Mouse (Mus musculus): Measurements from ENCODE around the gene Acr. TPM values are rescaled to one million over a fixed set of nuclear protein-coding genes. Genes with fewer than 3 reads are reported as not detected.

Gene Acr
- 0.14 and 0.23 TPM in 2 replicates for polyA plus RNA-seq (2015; fragmentation: Nextera tagmentation; extraction: Ambion mirVana)

DNA sequence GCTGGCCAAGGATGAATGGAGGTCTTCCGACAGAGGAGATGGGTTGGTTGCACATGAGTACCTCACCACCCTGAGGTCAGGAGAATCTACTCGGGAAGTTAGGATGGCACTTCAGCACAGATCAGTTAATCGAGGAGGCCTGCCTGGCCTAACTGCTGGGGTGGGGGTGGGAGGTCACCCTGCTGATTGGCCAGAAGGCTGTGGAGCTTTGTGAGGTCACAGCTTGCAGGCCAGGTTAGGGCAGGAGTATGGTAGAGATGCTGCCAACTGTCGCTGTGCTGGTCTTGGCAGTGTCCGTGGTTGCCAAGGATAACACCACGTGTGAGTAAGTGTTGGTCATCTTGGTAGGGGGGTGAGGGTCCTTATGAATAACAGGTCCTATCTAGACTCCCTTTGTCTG, at the start of gene Acr:
Gene Acr, plus strand, starts transcription at position 213 of the 400 bp plus-strand sequence.
- 87% methylated on average over 6 of the region's 6 CpGs for WGBS
- no peak for ATAC-seq (ENCODE audit: insufficient read depth, low FRiP score, low read depth)
- Histone ChIP-seq H3K27ac (no peak within 1 kb of the TSS), H3K36me3 (no peaks in the 10 kb centered on the region), H3K4me2 (no peak within 1 kb of the TSS), H3K9me3 (no peaks in the 10 kb centered on the region), H3K27me3 (replicated peaks) (no peaks in the 10 kb centered on the region), H3K4me3 (replicated peaks) (no peak within 1 kb of the TSS), H3K9ac (no peak within 1 kb of the TSS), H3K4me1 (no peaks in the 10 kb centered on the region)

DNA sequence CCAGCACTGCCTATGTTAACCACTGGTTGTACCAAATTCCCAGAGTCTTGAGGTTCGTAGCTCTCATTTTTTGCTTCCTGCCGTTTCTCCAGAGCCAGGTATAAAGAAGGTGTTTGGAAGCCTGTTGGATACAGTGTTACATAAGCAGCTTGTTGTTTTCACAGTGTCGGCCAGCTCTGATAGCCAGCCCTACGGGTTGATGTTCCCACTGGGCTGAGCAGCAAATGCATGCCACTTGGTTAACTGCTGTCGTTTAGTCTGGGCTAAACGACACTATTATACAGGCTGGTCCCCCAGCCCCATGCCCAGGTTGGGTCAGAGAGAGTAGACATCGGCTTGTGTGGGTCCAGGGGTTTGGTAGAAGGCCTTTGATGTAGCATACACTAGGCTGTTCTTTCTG, 46.2 kb upstream of the Acr start:
- no peaks in the 10 kb centered on the region for H3K9me3 ChIP-seq
- H3K4me3 ChIP-seq (replicated peaks), result no peak overlapping the region
- H3K36me3 ChIP-seq, result no peaks in the 10 kb centered on the region
- H3K9ac ChIP-seq, result no peak overlapping the region
- H3K4me2 ChIP-seq, result no peak overlapping the region
- peaks cover 23% of the 10 kb centered on the region for H3K27me3 ChIP-seq (replicated peaks)
- no peak overlapping the region for H3K27ac ChIP-seq
- no peak for ATAC-seq (ENCODE audit: insufficient read depth, low FRiP score, low read depth)
- 76% methylated on average over 7 of the region's 7 CpGs for WGBS
- 0 out of 2 replicates have a peak, but pooled peaks cover 7% of the 10 kb centered on the region for H3K4me1 ChIP-seq

DNA sequence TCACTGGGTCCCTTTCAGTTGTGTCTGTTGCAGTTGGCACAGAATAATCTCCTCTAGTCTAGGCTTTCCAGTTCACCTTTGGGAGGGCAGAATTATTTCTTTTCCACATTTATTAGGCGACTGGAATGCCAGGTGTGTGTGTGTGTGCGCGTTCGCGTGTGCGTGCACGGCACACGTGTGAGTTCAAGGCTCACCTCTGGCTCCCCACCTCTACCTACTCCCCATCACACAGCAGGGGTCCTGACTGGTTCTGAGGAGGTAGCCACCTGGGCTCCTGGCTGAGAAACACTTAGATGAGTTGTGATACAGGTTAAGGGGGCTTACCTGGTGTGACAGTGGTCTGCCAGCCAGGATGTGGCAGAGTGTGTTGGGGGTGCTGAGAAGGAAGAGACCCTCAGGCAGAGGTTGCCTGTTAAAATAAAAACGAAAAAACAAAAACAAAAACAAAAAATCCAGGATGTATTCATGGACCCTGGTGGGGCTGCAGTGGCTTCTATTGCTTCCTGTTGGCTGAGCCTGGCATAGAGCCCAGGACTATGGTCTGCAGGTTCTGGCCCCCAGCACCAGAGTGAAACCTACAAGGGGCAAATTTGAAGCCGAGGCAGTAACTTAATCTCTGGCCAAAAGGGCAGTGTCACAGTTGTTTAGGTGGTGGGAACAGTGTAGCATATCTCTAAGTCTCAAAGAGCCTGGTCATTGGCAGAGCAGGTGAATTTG, 45.4 kb upstream of the Acr start:
- Histone ChIP-seq H3K9me3 (no peaks in the 10 kb centered on the region), H3K4me3 (replicated peaks) (peak overlapping the region; percentile 56), H3K36me3 (no peaks in the 10 kb centered on the region), H3K27me3 (replicated peaks) (peaks cover 23% of the 10 kb centered on the region), H3K9ac (no peak overlapping the region), H3K4me2 (peak overlapping the region; percentile 91), H3K27ac (no peak overlapping the region), H3K4me1 (0 out of 2 replicates have a peak, but pooled peaks cover 7% of the 10 kb centered on the region)
- 85% methylated on average over 10 of the region's 10 CpGs for WGBS
- 0 out of 2 replicates have a peak, but pooled peaks have one; percentile 1 for ATAC-seq (ENCODE audit: insufficient read depth, low FRiP score, low read depth)

DNA sequence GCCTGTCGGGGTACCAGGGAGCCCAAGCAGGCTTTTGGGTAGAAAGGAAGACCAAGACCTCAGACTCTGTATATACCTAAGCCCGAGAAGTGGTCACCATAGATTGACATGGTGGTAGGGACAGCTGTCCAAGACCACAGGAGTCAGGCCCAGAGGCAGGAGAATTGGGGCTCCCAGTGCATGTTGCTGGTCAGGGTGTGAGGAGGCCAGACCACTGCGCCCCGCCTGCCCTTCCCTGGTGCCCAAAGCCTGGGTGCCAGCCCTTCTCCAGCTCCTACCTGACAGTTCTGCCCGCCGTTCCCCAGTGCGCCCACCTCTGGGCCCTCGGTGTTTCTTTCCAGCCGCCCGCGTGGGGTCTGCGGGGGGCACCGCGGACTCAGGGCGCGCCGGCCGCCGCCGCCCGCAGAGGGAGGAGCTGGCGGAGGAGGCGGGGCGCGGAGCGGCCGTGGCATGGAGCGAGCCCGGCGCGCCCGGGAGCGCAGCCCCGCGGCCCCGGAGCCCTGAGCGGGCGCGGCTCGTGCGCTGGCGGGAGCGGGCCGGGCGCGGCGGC, 44.8 kb upstream of the Acr start:
- H3K4me2 ChIP-seq, result peak overlapping the region; percentile 91
- H3K36me3 ChIP-seq, result no peaks in the 10 kb centered on the region
- no peaks in the 10 kb centered on the region for H3K9me3 ChIP-seq
- peak overlapping the region; percentile 56 for H3K4me3 ChIP-seq (replicated peaks)
- no peak overlapping the region; the same call in 1 of the 2 replicates for H3K9ac ChIP-seq
- no peak overlapping the region for H3K27ac ChIP-seq
- whole genome bisulfite sequencing, result 26% methylated on average over 24 of the region's 47 CpGs
- H3K27me3 ChIP-seq (replicated peaks), result peaks cover 23% of the 10 kb centered on the region
- ATAC-seq (ENCODE audit: insufficient read depth, low FRiP score, low read depth), result peak; percentile 68
- 0 out of 2 replicates have a peak, but pooled peaks cover 7% of the 10 kb centered on the region for H3K4me1 ChIP-seq

DNA sequence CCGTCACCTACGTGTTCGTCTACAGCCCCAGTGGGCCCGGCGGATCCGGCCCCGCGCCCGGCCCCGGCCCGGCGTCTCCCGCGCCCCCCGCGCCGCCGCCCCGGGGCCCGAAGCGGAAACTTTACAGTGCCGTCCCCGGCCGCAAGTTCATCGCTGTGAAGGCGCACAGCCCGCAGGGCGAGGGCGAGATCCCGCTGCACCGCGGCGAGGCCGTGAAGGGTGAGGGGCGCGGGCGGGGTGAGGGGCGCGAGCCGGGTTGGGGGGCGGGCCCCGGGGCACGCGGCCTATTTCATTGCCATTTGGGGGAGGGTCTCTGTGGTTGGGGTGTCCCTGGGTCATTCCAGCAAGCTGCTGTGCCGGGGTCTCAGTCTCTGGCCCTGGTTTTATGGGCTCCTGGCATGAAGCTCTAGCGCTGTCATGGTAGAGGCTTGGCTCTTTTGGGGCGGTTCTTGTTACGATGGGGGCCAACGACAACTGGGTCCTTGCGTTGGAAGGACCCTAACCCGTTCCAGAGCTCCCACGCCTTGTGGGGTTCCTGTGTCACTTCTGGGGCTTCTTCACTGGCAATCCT, 44.0 kb upstream of the Acr start:
- peak overlapping the region; percentile 56 for H3K4me3 ChIP-seq (replicated peaks)
- no peak for ATAC-seq (ENCODE audit: insufficient read depth, low FRiP score, low read depth)
- no peaks in the 10 kb centered on the region for H3K36me3 ChIP-seq
- H3K9ac ChIP-seq, result 0 out of 2 replicates have a peak overlapping the region, but pooled peaks have one; percentile 39
- H3K9me3 ChIP-seq, result no peaks in the 10 kb centered on the region
- peak overlapping the region; percentile 91 for H3K4me2 ChIP-seq
- no peak overlapping the region for H3K27ac ChIP-seq
- peaks cover 23% of the 10 kb centered on the region for H3K27me3 ChIP-seq (replicated peaks)
- 27% methylated on average over 52 of the region's 52 CpGs for WGBS
- 0 out of 2 replicates have a peak, but pooled peaks cover 7% of the 10 kb centered on the region for H3K4me1 ChIP-seq

DNA sequence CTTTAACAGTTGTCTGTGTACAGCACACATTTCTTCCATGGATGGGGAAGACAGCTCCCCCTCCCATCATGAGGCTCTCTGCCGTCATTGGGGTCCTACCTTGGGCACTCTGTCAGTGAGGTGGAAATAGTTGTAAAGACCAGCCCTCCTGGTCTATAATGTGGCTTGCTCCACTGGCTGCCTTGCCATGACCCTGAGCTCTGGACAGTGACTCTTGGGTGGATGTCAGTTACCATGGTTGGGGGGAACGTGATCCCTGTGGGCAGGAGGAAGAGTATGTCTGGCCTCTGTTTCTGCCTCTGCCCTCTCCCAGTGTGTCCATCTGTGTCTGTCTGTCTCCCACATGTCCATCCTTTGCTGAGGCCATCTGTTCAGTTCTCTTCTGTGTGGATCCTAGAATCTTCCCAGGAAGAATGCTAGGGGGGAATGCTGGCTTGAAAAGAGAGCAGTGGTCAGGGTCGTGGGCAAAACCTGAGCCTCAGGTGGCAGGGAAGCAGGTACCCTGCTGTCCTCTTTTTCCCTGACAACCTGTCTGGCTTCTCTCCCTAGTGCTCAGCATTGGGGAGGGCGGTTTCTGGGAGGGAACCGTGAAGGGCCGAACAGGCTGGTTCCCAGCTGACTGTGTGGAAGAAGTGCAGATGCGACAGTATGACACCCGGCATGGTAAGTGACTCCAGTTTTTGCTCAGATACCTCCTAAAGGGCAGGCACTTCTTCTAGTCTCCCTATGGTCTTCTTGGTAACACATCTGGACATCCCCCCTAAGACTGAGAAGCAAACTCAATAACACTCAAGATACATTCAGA, 43.3 kb upstream of the Acr start:
- H3K4me2 ChIP-seq, result peak overlapping the region; percentile 91
- peaks cover 23% of the 10 kb centered on the region for H3K27me3 ChIP-seq (replicated peaks)
- H3K4me1 ChIP-seq, result 0 out of 2 replicates have a peak, but pooled peaks cover 7% of the 10 kb centered on the region
- no peaks in the 10 kb centered on the region for H3K36me3 ChIP-seq
- no peaks in the 10 kb centered on the region for H3K9me3 ChIP-seq
- peak overlapping the region; percentile 56 for H3K4me3 ChIP-seq (replicated peaks)
- no peak overlapping the region for H3K27ac ChIP-seq
- WGBS, result 77% methylated on average over 8 of the region's 8 CpGs
- no peak overlapping the region for H3K9ac ChIP-seq
- no peak for ATAC-seq (ENCODE audit: insufficient read depth, low FRiP score, low read depth)

DNA sequence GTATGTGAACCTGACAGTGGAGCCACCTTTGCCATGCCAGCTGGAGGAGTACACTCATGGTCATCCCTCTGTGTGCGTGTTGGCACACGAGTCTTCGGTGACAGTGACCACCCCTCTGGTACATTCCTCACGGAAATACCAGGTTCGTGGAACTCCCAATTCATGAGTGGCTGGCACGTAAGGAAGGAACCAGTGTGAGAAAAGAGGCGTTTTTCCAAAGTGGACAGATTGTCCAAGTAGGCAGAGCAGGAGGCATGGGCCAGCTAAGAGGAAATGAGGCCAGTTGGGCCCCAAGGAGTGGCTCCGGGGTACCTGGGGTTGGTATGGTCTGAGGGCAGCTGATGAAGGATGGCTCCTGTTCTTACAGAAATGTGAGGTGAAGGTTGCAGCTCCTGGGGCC, 42.7 kb upstream of the Acr start:
- H3K36me3 ChIP-seq, result no peaks in the 10 kb centered on the region
- WGBS, result 88% methylated on average over 8 of the region's 8 CpGs
- H3K9me3 ChIP-seq, result no peaks in the 10 kb centered on the region
- H3K27me3 ChIP-seq (replicated peaks), result peaks cover 23% of the 10 kb centered on the region
- ATAC-seq (ENCODE audit: insufficient read depth, low FRiP score, low read depth), result no peak
- no peak overlapping the region for H3K9ac ChIP-seq
- no peak overlapping the region for H3K4me2 ChIP-seq
- no peak overlapping the region for H3K4me3 ChIP-seq (replicated peaks)
- H3K27ac ChIP-seq, result no peak overlapping the region
- H3K4me1 ChIP-seq, result 0 out of 2 replicates have a peak, but pooled peaks cover 11% of the 10 kb centered on the region

DNA sequence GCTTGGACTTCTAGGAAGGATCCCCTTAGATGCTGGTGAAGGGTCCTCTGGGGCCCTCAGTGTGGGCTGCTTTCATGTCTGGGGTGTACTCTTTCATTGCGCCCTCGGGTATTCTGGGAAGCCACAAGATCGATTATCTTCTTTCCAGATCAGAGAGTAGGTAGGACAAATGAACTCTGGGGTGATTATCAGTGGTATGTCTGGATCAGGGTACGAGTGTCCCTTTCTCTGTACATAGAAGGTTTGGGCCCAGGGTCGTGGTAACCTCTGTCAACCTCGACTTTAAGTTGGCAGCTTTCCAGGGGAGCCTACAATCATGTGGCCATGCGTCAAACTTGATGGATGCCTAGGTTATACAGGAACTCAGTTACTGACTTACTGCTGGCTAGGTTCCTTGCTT, 42.2 kb upstream of the Acr start:
- Histone ChIP-seq H3K4me2 (no peak overlapping the region), H3K36me3 (no peaks in the 10 kb centered on the region), H3K9me3 (no peaks in the 10 kb centered on the region), H3K27ac (no peak overlapping the region), H3K9ac (no peak overlapping the region), H3K27me3 (replicated peaks) (peaks cover 23% of the 10 kb centered on the region), H3K4me1 (0 out of 2 replicates have a peak, but pooled peaks cover 11% of the 10 kb centered on the region), H3K4me3 (replicated peaks) (no peak overlapping the region)
- no peak for ATAC-seq (ENCODE audit: insufficient read depth, low FRiP score, low read depth)
- WGBS, result 67% methylated on average over 7 of the region's 7 CpGs

DNA sequence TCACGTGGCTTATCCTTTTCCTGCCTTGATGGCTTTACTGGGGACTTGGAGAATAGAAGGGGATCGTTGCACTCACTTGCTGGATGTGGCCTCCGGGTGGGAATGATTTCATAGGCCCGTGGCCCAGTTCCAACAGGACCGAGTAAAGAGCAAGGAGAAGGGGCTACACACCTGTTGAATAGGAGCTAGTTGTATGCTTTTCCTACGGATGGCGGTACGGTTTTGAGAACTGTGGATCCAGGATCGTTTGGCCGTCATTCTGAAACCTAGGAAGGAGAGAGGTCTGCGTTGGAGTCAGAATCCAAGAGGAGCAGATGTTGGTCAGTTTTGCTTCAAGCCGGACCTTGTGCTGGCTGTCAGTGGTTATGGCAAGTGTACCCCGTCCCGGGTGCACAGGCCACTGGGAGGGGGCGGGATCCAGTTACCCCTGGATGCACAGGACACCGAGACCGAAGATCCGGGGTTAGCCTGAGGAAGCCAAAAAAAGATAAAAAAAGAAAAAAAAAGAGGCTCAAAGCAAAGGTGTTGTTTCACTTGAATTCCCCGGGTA, 41.3 kb upstream of the Acr start:
- H3K36me3 ChIP-seq, result no peaks in the 10 kb centered on the region
- H3K4me2 ChIP-seq, result no peak overlapping the region
- ATAC-seq (ENCODE audit: insufficient read depth, low FRiP score, low read depth), result no peak
- H3K4me1 ChIP-seq, result 0 out of 2 replicates have a peak, but pooled peaks cover 11% of the 10 kb centered on the region
- peaks cover 23% of the 10 kb centered on the region for H3K27me3 ChIP-seq (replicated peaks)
- 91% methylated on average over 19 of the region's 19 CpGs for WGBS
- no peak overlapping the region for H3K4me3 ChIP-seq (replicated peaks)
- H3K9me3 ChIP-seq, result no peaks in the 10 kb centered on the region
- H3K9ac ChIP-seq, result no peak overlapping the region
- H3K27ac ChIP-seq, result no peak overlapping the region

DNA sequence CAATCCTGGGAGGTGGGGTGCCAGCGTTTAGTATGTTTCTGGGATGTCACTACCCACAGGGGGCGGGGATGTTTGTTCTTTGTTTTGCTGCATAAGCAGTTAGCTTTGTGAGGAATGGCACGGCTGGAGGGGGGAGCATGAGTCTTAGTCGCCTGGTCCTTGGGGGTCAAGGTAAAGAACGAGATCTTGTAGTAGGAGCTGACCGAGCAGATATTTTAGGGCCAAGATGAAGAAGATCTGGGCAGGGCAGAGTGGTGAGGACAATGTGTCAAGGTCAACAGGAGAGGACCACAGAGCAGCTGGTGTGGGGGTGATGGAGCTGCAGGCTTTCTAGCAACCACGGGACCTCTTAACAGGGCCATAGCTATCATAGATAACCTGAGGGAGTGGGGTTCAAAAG, 40.7 kb upstream of the Acr start:
- Histone ChIP-seq H3K27ac (no peak overlapping the region), H3K4me2 (no peak overlapping the region), H3K9me3 (no peaks in the 10 kb centered on the region), H3K27me3 (replicated peaks) (peaks cover 23% of the 10 kb centered on the region), H3K4me3 (replicated peaks) (no peak overlapping the region), H3K36me3 (no peaks in the 10 kb centered on the region), H3K9ac (no peak overlapping the region), H3K4me1 (0 out of 2 replicates have a peak, but pooled peaks cover 11% of the 10 kb centered on the region)
- WGBS, result 81% methylated on average over 7 of the region's 7 CpGs
- ATAC-seq (ENCODE audit: insufficient read depth, low FRiP score, low read depth), result no peak

DNA sequence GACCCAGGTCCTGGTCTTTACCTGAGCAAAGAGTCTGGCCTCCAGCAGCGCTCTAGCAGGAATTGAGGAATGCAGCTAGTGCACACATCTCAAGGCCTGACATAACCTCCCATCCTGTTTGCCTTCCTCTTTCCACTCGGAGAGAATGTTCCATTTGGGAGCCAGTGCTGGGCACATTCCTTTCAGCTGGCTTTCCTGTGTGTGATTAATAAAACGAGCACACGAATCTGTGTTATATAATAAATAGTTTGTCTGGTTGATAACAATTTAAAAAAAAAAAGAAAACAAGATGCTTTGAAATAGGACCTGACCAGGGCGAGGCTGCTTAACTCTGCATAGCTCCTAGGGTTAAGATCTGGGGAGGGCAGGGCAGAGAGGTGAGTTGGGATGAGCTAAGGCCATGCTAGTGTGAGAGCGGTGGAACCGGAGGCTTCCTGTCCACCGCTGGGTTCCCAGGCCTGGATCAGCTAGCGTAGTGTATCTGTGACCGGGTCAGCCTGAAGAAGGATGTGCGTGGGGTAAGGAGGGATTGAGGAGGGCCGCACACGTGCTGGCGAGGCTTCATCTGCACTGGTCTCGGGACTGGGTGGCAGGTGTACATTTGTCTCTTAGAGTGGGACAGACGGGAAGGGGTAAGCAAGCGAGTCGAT, 39.8 kb upstream of the Acr start:
- Histone ChIP-seq H3K4me2 (no peak overlapping the region), H3K9me3 (no peaks in the 10 kb centered on the region), H3K27ac (no peak overlapping the region), H3K4me1 (0 out of 2 replicates have a peak, but pooled peaks cover 11% of the 10 kb centered on the region), H3K9ac (no peak overlapping the region), H3K36me3 (no peaks in the 10 kb centered on the region), H3K4me3 (replicated peaks) (no peak overlapping the region), H3K27me3 (replicated peaks) (peaks cover 20% of the 10 kb centered on the region)
- whole genome bisulfite sequencing, result 82% methylated on average over 18 of the region's 18 CpGs
- no peak for ATAC-seq (ENCODE audit: insufficient read depth, low FRiP score, low read depth)
